Mouse (Mus musculus): ENCODE measurements around the gene Rpl26.

The Rpl26 gene

DNA sequence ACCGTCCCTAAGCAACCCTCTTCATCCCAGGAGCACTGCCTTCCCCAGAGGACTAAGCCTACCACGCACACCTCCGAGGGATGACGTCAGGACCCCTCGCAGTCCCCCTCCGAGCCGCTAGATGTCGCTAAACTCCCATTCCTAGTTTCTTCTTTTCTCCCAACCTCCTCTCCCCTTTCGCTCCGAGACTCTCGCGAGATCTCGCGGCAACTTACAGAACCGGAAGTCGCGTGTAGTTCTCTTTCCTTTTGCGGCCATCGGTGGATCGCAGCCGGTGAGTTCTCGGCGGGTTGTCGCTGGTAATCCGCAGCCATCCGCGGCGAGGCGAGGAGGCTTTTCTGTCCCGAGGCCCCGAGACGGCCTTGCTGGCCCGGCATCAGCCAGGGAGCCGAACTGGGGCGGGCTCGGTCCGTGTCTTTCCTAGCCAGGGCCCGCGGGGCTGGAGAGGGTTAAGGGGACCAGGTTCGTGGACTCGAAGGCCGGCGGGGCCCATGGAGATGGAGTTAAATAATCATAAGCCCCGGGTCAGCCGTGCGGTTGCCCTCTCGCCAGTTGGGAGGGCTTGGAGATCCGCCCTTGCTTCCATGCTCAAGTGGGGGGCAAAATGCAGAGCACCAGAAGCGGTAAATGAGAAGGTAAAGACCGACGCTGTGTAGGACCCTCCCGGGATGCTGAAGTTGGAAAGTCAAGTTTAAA, at the start of gene Rpl26:
Rpl26 (plus strand) TSS at position 233 of the 696 bp plus-strand sequence.
- peak; percentile 98 to 99 for DNase-seq

DNA sequence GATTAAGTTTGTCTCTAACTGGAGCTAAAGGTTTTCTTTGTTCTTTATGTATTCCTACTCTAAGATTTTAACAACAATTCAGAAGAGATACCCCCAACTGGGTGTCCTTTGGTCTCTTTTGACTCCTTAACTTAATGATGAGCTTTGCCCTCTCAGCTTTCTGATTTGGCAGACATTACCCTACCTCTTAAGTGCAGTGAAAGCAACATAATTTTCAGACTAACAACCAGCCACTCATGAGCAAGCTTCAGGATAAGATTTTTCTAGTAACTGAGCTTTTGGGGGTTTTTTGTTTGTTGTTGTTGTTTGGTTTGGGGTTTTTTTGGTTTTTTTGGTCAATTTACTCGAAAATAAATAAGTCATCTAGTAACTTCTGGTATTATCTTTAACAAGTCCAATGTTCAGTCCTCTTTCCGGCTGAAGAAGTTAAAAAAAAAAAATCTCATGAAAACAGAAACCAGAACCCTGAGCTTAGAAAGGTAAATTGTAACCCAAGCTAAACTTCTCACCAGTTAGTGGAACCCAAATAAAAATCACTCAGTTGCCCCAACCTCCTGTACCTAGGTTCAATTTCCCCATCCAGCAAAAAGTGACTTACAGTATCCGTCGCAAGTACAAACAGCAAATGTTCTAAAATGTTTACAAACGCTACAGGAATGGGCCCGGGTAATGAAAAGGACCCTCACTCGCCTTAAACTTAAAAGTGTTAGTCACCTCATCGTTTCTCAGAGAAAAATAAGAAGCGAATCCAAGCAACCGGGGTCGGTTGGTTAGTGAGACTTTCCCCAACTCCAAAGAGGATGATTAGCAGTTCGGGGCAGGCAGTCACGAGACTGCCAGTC, 49.5 kb upstream of the Rpl26 start:
- no peak for DNase-seq

DNA sequence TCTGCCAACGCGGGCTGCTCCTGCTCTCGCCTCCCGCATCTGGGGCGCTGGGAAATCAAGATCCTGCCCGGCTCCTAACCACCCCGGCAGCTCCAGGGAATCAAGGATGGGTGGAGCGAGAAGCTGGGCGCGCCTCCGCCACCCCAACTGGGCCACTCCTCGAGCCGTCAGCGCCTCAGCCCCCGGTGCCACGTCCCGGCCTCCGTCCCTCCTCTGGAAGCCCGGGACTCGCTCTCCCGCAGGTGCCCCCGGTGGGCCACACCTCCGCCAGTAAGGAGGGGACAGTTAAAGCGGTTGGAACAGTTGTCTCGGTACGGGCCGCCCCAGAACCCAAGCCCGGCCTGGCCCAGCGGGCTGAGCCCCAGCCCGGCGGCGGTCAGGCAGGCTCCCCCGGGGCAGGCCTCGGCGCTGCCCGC, 48.9 kb upstream of the Rpl26 start:
- peak; percentile 82 to 88 for DNase-seq

DNA sequence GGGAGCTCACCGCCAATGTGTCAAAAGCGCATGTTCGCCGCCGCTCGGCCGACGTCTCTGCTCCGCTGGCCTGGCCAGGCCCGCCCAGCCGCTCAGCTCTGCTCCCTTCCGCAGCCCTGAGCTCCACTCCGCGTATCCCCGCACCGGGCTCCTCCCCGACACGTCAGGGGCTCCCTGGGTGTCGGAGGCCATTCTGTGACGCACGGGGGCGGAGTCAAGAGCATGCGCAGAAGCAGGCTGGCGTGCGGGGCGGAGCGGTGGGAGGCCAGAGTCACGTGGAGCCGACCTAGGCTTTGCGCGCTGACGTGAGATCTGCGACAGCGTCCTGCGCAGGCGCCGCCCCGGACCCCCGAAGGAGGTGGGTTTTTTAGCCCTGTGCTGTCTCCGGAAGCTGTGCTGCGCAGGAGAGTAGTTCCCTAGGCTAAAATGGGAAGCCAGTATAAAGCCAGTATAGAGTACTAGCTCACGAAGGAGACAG, 48.4 kb upstream of the Rpl26 start:
- peak; percentile 100 for DNase-seq

DNA sequence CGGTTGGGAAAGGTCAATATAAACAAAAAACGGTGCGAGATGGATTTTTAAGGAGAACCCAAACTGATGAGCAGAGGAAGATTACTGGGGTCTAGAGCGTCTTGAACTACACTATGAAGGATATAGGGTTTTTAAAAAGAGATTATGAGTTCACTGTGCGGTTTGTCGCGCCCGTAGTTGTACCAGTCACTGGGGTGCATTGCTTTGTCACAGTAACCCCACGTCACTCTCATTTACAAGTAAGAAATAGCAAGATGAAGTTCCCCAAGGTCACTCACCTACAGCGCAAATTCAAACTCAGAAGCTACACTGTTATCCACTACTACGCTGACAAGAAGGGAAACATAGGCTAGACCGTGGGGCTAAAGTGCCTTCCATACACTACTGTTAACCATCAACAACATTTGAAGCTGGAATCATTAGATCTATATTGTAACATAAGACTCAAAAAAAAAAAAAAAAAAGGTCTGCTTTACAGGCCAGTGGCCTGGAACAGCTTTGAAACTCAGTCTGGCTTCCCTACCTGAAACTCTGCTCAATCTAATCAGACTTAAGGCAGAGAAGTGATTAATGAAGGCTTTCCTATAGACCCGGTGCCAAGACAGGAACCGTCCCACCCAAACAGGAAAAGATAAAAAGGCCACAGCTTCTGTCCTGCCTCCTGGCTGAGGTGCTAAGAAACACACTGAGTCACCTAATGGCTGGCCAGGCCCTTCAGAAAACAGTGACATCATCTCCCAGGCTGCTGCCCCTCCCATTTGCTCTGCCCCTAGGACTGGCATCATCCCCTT, 47.6 kb upstream of the Rpl26 start:
- DNase-seq, result peak; percentile 70 to 84

DNA sequence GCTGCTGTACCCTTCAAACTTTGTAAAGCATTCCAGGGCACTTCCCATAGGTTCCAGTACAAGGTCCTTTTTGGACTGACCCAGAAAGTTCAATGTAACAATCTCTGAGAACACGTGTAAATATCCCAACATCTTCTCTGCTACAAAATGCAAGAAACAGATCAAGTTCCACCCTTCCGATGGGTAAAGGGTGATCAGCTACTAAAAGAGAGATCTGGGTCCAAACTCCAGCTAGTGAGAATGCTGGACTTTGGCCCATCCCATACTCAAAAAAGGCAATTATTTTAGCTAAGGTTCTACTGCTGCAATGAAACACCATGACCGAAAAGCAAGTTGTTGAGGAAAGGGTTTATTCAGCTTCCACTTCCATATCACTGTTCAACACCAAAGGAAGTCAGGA, 46.8 kb upstream of the Rpl26 start:
- DNase-seq, result no peak

DNA sequence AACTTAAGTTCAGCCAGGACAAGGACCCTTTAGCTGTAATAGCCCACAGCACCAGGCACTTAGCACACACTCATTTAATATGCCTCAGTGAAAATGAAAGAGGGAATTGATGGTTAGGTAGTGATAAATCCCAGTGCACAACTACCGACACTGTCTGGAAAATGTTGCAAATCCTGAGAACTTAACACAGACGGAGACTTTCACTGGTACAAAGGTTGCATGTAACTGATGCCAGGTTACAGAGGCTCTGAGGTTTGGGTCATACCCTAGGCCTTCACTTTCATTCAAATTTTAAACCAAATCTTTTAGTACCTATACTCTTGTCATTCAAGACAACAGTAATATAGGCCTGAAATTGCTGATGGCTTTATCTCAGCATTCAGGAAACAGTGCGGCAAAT, 44.1 kb upstream of the Rpl26 start:
- DNase-seq, result no peak

DNA sequence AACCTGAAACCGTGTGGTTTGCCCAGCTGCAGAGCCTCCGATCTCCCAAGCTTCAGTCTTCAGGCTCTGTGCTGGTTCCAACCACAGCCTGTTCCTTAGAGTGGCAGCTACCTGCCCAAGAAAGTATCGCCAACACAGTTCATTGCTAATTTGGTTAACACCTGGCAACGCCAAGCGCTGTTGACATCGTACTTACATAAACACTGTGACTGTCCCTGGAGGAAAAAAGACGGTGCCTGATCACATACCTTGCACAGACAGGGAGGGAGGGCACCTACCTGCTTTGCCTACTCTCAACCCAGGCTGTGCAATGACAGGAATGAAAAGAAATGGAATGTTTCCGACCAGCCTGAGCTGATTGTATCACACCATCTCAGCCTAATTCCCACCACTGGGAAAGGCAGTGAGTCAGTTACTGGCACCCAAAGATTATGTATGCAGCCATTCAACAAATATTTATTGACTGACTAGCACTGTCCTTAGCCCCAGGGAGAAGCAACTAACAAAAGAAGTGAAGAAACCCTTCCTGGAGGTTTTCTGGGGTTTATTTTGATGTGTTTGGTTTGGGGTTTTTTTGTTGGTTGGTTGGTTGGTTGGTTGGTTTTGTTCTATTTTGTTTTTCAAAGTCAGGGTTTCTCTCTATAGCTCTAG, 41.3 kb upstream of the Rpl26 start:
- no peak for DNase-seq

DNA sequence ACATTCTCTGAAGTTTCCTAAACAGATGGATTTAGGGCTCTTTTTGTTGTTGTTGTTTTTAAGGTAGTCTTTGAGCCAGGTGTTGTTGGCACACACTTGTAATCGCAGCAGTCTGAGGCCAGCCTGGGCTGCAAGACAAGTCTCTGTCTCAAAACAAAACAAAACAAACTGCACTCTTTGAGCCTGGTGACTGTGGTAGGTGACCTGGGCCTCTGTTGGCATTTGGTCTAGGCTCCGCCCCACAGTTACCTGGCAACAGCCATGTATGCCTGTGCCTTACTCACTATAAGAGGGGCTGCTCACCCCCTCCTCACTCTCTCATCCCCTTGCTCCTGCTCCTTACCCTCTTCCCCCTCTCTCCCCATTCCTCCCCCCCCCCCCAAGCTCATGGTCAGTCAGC, 39.1 kb upstream of the Rpl26 start:
- DNase-seq, result no peak

DNA sequence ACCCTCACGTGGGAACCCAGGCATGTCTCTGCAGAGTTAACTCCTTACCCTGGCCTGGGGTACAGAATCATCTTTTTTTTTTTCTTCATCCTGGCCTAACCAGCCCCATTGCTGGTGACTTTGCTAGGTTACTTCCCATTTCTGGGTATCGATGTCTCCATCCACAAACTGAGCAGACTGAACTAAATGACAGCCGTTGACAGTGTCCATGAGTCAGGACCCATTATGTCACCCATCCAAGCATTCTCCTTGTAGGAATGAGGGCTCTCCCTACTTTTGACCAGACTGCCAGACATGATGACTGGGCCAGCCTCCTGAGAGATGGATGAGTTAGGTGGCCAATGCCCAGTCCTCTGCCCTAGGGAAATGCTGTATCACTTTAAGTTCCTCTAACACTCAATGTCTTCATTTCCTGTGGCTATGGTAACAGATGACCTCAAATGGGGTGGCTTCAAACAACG, 37.7 kb upstream of the Rpl26 start:
- peak; percentile 30 to 47 for DNase-seq

DNA sequence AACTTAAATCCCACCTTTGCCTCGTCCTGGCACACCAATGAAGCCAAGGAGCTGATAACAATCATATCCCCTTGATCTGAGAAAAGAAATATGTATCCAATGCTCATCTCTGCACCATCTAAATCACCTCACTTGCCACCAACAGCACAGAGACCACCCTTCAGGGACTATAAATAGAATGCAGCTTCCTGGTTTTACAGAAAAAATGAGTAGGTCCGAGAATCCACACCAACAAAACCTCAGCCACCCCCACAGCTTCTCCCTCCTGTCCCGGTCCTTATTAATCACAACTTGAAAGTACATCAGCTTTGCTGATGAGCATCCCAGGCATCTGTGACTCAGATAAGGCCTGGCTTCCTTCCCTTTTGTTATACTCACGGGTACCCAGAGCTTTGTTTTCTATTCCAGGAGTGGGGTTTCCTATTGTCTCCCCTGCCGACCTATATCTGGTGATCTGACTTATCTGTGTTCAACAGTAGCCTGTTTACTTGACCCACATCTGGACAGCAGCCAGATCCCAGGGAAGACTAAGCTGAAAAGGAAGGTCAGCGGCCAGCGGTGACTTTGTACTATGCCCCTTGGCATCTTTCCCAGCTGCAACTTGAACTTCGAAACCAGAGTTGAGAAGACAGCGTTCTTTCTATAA, 36.7 kb upstream of the Rpl26 start:
- peak; percentile 87 to 90 for DNase-seq

DNA sequence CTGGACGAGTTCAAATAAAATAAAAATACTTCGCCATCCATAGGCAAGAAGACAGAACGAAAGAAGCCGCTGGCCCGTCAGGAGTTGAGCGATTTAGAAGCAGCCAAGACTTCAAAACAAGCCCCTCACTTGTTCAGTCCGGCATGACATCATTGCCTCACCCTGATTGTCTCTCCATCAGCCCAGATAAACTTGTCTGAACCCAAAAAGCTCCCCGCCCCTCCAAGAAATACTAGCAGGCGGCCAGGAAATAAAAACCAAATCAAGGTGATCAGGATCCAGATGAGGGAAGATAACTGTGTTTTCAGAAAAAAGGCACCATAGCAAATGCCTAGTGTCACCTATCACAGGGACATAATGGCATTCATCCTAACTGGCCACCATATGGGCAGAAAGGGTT, 30.1 kb upstream of the Rpl26 start:
- no peak for DNase-seq

DNA sequence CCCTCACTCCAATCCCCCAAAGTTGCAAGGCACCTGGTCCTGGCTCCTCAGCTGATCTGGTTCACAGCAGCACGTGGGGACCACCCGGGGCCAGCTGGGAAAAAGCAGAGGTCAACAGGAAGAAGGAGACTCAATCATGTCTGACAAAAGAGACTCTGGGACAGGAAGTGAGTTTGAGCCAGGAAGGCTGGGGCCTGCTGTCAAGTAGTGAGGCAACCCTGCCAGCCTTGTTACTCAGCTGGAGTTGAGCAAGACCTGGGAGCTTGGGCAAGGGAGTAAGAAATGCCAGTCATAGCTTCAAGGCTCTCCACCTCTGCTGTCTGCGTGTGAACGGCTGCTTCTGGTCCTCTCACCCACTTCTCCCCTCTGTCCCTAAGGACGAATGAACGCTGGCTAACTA, 29.6 kb upstream of the Rpl26 start, which contains the start of gene Ndel1:
Ndel1 (minus strand) TSS at position 111 of the 400 bp plus-strand sequence.
- DNase-seq, result peak; percentile 84 to 89

DNA sequence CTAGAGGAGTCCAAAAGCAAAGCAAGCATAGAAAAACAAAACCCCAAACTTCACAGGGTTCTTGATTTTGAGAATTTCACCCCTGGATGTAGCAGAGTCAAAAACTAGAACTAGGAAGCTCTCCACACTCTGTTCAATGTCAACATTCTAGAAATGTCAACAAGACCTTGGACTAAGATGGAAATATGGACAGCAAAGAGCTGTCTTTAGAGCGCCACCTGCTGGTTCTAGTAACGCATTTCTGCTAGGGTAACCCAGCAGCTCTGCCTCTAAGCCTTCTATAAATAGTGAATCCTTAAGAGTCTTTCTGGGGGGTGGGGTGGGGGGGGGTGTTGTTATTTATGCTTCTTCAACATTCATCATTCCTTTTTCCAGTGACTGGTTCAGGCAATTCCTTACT, 26.5 kb upstream of the Rpl26 start:
- DNase-seq, result peak in 1 of 2 experiments; percentile 79

DNA sequence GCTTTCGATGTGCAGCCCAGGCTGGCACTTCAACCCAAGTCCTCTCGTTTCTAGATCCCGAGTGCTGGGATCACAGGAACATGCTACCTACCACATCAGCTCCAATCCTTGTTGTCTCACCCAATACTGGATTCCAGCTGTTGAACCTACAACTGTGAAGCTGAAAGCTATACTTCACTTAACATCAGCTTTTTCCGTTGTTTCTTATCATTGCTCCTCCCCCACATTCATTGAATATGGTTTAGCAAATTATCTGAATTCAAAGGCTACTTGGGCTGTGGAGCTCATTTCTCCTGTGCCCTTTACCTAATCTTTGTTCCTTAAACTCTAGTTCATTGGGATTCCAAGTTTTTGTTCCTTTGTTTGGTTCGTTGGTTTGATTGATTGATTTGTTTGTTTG, 22.6 kb upstream of the Rpl26 start:
- DNase-seq, result no peak

DNA sequence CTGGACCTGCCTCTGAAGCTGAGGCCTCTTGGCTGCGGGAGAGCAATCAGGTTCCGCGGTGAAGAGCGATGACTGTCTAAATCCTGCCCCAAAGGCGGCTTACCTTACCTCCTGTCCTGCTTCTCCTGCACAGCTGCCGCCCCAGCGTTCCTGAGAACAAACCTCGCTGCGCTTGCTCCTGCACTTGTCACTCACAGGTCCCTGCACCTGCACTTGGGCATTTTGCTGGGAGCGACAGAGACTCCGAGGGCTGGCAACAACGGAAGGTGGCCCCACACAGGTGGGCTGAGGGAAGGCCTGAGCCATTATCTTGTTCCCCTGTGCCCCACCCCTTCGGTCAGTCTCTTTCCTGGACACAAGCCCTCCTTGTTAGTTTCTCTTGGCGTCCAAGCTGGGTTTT, 19.3 kb upstream of the Rpl26 start:
- no peak for DNase-seq

DNA sequence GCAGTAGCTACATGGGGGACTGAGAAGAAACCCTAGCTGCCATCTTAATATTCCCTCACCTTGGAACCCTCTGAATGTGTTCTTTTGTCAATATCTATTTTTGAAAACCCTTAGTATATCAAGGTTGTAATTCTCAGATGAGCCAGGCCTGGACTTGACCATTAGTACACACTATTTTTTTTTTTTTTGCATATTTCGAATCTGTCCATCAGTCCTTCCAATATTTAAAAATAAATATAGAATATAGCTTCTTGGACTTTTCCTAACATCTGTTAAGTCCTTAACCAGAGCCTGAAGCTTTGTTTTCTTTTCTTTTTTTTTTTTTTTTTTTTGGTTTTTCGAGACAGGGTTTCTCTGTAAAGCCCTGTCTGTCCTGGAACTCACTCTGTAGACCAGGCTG, 17.5 kb upstream of the Rpl26 start:
- no peak for DNase-seq

DNA sequence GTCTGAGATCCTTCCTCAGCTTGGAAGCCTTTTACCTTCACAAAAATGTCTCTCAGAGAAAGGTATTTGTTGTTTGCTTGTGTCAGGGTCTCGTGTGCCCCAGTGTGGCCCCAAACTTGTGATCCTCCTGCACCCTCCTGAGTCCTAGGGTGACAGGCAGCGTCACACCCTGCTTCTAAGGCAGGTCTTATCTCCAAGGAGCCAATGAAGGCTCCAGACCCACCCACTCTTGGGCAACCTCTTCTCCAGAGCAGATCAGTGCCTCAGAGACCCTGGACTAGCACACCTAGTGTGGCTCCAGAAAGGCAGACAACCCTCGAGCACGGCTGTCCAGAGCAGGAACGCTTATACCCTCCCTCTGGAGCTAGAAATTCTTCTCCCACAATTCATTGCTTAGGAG, 17.0 kb upstream of the Rpl26 start:
- DNase-seq, result no peak

DNA sequence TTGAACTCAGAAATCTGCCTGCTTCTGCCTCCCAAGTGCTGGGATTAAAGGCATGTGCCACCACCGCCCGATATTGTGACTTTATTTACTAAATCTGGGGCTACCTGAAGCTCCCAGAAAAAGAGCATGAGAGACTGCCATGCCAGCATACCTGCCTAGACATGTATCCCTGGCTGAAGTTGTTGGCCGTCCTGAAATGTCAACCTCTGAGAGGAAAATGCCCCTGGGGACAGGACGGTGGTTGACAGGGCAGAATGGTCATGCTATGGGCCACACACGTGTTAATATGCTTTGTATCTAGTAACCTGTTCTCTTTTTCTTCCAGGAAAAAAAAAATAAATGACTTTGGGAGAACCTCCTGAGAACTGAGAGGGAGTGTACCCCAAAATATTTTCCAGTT, 15.3 kb upstream of the Rpl26 start:
- DNase-seq, result no peak

DNA sequence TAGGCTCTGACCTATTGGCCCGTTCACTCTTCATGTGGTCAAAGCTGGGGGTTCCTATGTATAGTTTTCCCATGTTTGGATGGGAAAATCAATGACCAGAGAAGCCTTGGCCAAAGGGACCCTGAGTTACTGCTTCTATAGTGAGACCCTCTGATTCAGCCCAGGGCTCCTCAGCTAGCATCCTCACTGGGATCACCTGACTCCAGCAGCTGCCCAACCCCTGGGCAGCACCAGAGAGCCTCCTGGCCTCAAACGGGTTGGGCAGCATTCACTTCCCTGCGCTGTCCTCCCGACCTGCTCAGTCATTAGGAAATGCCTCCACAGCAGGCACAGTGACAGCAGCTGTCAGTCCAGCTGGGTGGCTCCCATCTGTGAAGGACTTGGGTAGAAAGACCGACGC, 13.1 kb upstream of the Rpl26 start, which contains the start of gene Rnf222:
Rnf222 (plus strand) TSS at position 301 of the 400 bp plus-strand sequence.
- no peak for DNase-seq

DNA sequence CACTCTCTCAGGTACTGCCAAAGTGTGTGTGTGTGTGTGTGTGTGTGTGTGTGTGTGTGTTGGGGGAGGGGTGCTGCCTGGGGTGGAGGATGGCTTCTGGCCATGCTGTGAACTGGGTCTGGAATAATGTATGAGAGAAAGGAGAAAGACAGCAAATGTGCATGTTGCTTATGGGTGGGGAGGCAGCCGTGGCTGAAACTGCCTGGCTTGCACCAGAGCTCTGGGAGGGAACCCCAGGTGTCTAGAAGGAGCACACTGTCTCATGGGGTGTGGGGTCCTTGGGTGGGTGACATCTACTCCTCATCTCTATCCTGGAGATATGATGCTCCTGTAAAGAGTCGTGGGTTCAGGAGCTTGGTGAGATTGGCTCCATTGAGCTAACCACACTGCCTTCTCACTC, 12.7 kb upstream of the Rpl26 start:
- DNase-seq, result no peak

DNA sequence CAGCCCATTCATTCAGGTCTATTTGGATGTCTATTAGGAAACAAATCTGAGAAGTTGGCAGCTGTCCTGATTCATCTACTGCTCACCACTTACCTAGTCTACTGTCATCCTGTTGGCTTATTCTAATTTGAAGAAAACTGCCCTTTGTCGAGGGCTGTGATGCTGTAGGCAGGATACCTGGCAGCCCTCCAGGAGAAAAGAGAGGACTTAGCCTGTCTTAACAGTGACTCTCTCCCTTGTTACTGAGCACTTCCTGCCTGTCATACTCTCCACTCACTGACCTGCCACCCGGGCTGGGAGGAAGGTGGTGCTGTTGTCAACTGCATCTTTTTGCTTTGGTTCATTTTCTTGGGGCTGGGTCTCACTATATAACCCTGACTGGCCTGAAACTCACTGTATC, 10.8 kb upstream of the Rpl26 start:
- no peak for DNase-seq
